Mouse (Mus musculus): ENCODE measurements around the gene Bloc1s3. TPM values are rescaled to one million over a fixed set of nuclear protein-coding genes. Genes with fewer than 3 reads are reported as not detected.
A peak's percentile ranks its signal among the peaks of the same experiment; 100 is the strongest.
"Not testable (repeated sequence)": the region's sequence is repeated elsewhere in the genome, so short reads cannot be mapped to it uniquely, and the experiment has no call there.

Bloc1s3 gene
- total RNA-seq, 2 experiments from 2014 or later: 1.5 to 1.7 TPM

DNA sequence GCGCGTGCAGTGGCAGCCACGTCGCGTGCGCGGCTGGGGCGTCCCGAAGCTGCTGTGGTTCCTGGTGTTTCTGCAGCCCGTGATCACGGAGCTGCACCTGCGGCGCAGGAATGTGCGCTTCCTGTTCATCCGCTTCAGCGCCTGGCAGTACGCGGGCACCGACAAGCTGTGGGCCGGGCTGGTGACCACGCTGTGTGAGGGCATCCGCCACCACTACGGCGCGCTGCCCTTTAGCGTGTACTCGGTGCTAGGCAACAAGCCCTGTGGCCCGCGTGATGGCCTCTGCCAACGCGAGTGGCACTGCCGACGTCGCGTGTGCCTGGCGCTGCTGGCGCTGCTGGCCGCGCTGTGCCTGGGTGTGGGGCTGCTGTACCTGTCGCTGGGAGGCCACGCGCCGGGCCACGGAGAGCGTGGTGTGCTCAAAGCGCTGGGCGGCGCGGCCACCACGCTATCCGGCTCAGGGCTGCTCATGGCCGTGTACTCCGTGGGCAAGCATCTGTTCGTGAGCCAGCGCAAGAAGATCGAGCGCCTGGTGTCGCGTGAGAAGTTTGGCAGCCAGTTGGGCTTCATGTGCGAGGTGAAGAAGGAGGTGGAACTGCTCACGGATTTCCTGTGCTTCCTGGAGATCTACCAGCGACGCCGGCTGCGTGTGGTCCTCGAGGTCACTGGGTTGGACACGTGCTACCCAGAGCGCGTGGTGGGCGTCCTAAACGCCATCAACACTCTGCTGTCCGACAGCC is 15.0 kb upstream of the Bloc1s3 start:
- intact Hi-C loops (cut with DNase I): loop anchor here (5.0 kb wide), 1 partner anchor 49 kb away; no protein-coding TSS in a partner anchor
- DNase-seq: no peak

DNA sequence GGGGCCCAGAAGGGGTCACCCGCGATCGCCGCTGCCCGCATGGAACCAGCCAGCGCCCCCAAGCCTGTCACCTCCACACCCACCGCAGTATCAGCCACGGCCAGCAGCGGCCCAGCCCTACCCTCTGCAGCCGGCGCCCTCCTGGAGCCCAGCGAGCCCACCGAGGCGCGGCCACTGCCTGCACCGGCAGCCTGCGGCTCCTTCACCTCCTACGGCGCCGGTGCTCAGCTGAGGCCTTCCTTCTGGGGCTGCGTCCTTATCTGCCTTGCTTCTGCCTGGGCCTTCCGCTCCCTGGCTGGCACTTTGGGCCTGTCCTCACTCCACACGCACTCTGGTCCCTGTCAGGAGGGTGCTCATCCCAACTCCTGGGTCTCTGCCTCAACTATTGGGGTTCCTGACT is 11.9 kb upstream of the Bloc1s3 start:
- intact Hi-C loops (cut with DNase I): loop anchor here (5.0 kb wide), 1 partner anchor 52 kb away; no protein-coding TSS in a partner anchor
- DNase-seq: no peak

DNA sequence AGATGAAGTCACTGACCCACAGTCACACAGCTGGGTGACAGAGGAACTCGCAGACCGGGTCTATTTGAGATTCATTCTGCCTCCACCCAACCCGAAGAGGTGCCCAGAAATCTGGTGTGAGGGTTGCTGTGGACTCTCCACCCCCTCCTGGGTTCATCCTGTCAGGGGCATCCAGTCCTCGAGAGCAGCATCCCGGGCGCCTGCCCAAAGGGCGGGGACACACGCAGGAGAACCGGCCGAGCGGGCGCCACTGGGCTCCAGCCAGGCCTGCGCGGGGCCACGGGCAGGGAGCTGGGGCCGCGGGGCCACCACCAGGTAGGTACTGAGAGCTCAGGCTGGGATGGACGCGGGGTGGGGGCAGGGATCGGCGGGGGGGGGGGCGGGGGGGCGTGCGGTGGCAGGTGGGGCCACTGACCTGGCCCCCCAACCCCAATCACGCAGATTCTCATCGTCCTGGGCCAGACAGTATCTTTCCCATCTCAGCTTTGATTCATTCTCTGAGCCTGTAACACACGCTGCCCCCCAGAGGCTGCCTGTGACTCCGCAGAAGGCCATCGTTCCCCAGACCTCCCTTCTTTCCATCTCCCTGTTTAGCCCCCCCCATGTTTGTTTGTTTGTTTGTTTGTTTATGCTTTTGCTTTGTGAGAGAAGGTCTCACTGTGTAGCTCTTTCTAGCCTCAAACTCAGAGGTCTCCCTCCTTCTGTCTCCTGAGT is 9.6 kb upstream of the Bloc1s3 start, which contains the start of gene Nkpd1:
TSS of gene Nkpd1 (plus strand) at position 187 of the 714 bp plus-strand sequence.
- DNase-seq: no peak
- intact Hi-C loops (cut with DNase I): loop anchor here (5.0 kb wide), 2 partner anchors 76 to 111 kb away; no protein-coding TSS in a partner anchor

DNA sequence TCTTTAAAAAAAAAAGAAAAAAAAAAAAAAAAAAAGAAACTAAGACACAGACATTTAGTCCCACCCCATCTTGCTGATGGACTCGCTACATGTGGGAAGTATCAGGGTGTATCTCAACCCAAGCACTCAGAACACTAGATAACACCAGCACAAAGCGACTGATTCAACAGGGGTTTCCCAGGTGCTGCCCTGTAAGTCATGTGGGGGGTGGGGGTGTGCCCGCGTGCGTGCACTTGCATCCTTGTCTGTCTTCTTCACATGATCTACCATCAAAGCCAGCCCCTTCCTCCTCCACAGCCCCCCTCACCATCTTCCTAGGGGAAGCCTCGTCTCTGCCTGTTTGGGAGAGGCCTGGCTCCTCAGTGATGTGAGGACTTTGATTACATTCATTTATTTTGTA is 4.2 kb upstream of the Bloc1s3 start:
- intact Hi-C loops (cut with DNase I): no loop called here
- DNase-seq: no peak

DNA sequence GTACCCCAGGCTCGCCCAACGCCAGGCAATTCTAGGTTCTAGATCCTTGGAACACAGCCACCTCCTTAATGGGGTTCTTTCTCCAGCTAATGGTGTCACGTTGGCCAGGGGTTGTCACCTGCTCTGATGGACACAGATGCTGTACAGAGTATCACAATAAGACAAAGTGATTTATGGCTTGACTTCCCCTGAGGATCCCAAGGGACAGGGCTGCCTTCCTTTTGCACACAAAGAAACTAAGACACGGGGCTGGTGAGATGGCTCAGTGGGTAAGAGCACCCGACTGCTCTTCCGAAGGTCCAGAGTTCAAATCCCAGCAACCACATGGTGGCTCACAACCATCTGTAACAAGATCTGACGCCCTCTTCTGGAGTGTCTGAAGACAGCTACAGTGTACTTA is 3.8 kb upstream of the Bloc1s3 start:
- DNase-seq; intact Hi-C loops (cut with DNase I): not testable (repeated sequence)

DNA sequence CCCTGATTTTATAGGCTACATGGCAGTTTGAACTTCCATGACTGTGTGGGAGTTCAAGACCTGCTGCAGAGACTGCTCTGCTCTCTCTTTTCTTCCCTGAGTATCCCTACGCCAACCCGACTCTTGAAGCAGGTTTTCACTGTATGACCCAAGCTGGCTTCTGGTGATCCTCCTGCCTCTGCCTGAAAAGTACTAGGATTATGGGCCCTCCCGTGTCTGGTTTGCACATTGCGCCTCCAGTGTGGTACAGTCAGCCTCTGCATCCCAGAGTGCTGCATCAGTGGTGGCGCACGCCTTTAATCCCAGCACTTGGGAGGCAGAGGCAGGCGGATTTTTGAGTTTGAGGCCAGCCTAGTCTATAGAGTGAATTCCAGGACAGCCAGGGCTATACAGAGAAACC is 1.6 kb upstream of the Bloc1s3 start:
- no peak for DNase-seq
- intact Hi-C loops (cut with DNase I): loop anchor here (5.0 kb wide), 1 partner anchor 63 kb away; no protein-coding TSS in a partner anchor

DNA sequence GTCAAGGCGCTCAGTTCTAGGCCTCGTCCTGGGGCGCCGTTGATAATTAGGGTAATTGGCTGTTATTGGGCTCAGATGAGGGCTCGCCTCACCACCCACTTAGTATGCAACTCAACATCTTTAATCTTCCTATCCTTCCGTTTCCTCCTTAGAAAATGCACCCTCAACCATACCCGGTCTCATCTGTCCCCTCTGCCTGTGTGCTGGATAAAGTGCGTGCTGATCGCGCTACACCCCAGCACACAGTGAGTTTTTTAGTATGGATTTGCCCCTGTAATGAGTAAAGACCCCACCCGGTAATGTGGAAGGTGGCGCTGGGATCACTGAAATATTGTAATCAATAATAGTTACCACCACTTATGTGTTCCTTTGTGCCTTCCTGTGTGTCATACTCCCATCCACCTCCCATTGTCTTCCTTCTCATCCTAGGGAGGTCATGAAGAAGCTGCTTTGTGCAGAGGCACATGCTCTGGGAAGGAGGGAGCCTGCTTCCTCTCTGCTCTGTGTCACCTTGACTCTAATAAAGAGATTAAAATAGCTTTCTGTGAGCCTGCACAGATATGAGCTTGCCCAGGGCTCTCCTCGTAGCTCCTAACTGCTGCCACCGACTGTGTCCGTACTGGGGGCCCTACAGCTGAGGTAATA is 879 bp upstream of the Bloc1s3 start:
- intact Hi-C loops (cut with DNase I): loop anchor here (5.0 kb wide), 1 partner anchor 63 kb away; no protein-coding TSS in a partner anchor
- DNase-seq: no peak

DNA sequence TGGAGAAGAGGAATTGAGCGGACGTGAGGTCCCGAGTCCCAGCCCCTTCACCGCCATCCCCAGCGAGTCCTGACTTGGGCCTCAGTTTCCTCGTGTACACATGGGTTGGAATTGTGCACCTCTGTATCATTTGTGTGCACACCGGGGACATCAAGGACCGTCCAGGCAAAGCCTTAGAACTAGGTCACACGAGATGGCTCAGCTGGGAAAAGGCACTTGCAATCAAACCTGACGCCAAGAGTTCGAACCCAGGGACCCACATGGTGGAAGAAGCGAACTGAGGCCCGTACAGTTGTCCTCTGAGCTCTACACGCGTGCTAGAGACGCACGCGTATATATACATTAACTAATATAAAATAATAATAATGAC is 570 bp downstream of the Bloc1s3 start:
- intact Hi-C loops (cut with DNase I): loop anchor here (5.0 kb wide), 1 partner anchor 65 kb away; no protein-coding TSS in a partner anchor

DNA sequence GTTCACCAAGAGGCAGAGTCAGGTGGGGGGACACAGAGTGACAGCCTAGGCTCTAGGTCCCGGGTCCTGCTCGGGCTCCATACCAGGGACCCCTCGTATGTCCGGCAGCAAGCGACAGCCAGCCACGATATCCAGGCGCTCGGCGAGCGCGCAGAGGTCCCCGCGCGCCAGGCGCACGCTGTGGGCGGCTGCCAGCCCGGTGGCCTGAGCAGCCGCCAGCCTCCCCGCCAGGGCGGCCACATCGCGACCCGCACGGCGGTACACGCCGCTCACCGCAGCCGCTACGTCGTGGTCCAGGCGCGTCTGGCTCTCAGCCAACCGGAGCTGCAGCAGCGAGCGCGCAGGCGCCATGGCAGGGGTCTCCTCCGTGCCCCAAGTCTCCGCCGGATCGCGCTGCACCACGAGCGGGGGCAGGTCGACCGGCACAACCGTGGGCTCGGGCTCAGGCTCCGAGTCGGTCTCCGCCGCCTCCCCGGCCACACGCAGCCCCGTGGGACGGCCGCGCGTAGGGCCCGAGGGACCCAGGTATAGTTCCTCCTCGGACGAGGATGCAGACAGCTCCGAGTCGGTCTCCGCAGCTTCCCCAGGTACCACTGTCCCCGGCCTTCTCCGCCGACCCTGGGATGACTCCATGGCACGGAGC is 1.1 kb downstream of the Bloc1s3 start:
- intact Hi-C loops (cut with DNase I): loop anchor here (5.0 kb wide), 1 partner anchor 65 kb away; no protein-coding TSS in a partner anchor
- DNase-seq: no peak

More for the DNA sequence above, 570 bp downstream of the Bloc1s3 start:
- DNase-seq: no peak

DNA sequence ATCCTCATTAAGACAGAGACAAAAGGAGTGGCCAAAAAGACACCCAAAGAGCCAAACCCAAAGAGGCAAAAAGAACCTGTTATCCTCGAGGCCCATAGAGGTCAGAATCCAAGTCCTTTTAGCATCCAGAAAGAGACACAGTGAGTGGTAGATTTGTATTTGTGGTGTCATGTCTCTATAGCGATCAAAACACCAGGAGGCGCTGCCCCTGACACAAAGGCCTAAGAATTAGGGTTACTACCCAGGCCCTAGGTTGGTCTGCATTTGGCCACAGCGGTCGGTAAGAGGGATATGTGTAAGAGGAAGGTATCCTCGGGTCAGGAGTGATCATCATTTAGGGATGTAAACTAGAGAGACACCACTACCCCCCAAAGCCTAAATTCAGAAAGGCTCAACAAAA is 1.8 kb downstream of the Bloc1s3 start:
- intact Hi-C loops (cut with DNase I): loop anchor here (5.0 kb wide), 1 partner anchor 66 kb away; no protein-coding TSS in a partner anchor
- DNase-seq: no peak

DNA sequence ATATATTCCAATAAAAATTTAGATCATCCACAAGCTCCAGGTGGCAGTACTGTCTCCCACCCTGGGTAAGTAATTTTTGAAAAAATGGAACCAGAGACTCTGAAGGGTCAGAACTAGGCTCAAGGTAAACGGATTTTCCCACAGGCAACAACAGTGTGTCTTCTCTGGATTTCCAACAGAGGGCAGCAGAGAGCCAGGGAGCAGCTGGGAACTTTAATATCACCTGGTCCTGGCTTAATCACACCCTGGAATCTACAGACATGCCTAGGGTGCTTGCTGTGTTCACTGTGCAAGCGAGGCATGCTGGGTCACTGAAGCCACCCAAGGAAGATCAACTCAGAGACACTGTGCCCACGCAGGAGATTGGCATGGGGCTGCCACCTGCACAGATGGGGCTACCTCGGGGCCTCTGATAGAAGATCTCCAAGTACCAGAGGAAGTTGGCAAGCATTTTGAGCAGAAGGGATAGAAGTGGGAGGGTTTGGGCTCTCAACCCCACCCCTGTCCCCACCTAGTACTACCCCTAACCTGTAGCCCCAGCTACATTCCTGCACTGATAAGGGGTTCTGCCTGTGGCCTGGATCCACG is 4.6 kb downstream of the Bloc1s3 start:
- intact Hi-C loops (cut with DNase I): loop anchor here (2.0 to 5.0 kb wide), 3 partner anchors 84 to 113 kb away; partner anchors contain the start of genes Ckm and Klc3
- DNase-seq: peak; percentile 31 to 35

DNA sequence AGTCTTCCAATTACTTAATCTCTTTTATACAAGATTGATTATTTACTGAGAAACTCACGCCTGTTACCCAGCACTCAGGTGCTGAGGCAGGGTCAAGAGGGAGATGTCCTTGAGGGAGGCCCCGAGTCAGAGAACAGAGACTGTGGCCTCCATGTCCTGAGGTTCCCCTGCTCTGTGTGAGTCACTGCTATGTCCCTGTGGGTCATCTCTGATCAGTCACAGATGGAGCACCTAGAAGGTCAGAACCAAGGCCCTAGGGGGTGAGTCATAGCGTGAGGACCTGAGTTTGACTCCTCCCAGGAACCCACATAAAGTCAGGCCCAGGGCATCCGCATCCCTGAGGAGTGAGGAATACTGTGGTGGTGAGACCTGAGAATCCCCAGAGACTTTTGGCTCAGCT is 6.5 kb downstream of the Bloc1s3 start:
- no peak for DNase-seq
- intact Hi-C loops (cut with DNase I): loop anchor here (5.0 kb wide), 2 partner anchors 86 to 99 kb away; partner anchors contain the start of genes Ckm and Klc3

DNA sequence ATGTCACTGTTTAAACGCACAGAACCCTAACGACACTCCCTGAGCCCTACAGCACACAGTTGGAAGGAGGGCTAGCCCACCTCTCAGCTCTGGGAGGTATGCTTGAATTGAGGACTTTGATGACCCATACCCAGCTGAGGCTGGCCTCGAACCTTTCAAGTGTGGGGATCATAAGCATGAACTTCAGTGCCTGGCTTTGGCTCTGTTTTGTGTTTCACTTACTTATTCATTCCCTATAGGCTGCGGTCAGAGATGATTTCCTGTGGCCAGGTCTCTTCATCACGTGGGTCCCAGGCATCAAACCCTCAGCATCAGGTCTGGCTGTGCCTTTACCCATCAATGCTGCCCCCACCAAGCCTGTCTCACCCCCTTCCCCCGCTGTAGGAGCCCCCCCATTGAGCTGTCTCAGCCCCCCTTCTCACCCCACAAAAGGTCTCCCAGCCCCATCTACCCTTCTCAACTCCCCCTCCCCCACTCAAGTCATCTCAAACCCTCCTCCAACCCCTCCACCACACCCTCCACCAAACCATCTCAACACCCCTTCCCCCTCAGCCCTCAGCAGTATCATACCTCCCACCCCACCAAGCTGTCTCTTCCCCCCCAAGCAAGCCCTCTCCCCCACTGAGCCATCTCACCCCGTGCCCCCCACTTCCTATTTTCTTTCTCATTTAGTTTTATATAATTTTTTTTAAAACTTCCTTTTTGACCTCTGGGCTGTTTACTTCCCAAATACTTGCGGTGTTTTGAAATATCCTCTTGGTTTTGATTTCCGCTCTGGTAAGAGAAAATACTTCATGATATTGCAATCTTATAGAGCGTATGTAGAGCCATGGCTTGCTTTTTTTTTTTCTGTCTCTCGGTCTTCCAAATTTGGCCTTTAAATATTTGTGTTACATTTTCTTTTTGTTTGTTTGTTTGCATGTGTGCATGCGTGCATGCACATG is 7.5 kb downstream of the Bloc1s3 start:
- intact Hi-C loops (cut with DNase I): loop anchor here (5.0 kb wide), 2 partner anchors 87 to 98 kb away; partner anchors contain the start of genes Ckm and Klc3
- no peak for DNase-seq

DNA sequence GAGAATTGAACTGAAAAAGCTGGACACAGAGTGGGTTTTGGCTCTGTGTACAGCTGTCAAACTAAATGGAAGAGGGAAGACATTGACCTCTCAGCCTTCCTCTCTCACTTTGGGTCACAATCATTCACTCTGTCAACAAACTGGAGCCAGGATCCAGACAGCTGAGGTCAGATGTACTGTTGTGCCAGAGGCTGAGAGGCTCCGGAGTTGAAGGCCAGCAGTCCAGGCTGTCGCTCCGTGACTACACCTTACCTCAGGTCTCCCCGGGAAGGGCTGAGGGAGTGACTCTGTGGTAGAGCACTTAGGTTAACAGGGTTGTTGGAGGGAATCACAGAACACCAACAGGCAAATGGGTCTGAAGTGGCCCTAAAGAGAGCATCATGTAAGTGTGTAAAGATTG is 9.8 kb downstream of the Bloc1s3 start:
- intact Hi-C loops (cut with DNase I): no loop called here
- no peak for DNase-seq

DNA sequence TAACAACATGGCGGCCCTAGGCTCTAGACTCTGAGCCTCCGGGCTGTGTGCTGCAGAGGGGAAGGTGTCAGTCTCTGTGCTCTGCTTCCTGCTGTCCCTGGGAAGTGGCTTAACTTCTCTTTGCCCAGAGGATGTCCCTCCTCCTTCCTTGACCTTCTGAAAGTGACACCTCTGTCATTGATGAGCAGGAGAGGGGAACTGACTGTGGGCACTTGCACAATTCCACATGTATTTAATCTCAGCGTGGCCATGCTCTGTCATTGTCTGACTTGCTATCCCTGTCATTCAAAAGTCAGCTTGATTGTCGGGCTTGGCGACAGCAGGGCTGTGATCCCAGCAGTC is 12.0 kb downstream of the Bloc1s3 start:
- no peak for DNase-seq
- intact Hi-C loops (cut with DNase I): no loop called here

DNA sequence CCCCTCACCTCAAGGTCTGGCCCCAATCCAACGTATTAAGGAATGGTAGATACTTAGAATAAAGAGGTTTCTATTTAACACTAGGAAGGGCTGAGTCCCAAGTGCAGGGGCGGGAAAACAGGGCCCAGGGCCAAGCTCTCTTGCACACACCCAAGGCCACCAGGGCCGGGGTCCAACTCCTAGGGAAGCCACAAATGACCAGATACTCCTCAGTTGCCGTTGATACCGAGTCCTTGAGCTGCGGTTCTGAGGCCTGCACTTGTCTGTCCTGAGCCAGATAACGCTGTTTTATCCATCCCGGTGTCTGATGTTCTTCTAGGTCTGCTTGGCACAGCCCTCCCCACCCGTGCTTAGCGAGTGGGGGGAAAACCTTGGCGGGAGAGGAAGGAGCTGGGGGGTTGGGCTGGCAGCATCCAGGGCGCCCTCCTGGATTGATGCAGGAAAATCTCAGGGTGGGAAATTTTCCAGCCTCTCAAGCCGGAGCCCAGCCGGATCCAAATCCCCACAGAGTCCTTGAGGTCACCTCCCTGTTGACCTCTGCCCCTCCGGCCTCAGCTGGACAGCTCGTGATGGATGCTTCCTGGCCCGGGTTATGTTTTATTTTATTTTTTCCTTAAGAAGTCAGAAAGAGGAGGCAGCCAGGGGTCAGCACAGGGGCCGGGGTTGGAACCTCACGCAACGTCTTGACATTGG is 12.5 kb downstream of the Bloc1s3 start:
- intact Hi-C loops (cut with DNase I): no loop called here
- peak; percentile 30 to 32 for DNase-seq

DNA sequence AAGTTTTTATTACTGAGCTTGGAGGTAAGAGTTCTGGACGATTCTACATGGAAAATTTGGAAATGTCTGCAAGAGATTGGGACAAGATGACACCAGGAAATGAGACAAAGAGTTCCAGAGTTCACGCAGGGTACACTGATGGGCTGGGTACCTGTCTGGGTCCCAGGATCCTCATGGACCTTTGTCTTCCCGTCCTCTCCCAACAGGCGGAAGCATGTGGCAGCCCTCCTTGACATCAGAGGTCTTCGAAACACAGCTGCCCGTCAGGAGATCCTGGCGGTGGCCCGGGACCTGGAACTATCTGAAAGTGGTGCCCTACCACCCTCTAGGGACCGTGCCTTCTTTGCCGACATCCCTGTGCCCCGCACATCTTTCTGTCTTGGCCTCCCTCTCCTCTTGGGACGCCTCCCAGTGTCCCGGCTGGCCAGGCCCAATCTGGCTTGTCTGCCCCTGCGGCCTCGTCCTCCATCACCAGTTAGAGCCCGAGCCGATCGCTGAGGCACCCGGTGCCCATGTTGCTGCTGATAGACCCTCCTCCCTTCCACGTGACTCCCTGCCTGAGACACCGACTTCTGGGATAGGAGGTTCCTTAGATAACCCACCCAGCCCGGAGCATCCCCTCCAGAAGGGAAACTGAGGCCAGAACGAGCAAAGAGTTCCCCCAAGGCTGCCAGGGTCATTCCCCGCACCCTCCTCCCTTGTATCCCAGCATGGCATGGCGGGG is 13.3 kb downstream of the Bloc1s3 start:
- intact Hi-C loops (cut with DNase I): no loop called here
- DNase-seq: no peak

DNA sequence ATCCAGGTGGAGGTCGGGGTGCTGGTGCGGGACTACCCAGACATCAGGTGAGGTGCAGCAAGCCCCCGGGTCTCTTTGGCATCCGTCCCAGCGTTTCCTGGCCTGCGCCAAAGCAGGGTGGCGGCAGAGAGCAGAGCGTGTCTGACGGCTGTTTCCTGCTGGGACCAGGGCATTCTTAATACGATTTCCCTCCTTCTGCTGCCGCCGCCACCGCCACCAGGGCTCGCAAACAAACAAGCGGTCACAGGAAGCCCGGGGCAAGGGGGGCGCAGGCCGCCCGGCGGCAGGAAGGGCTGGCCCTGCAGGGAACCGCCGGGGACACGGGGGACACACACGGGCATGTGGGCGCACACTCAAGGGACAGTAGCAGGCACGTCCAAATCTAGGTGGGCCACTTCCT is 16.4 kb downstream of the Bloc1s3 start:
- no peak for DNase-seq
- intact Hi-C loops (cut with DNase I): no loop called here

Data from gastrocnemius, postnatal 36 days (tissue).